Mouse (Mus musculus) ovary, adult 18-20 months (tissue): ENCODE measurements around the gene Aurka.
A peak's percentile ranks its signal among the peaks of the same experiment; 100 is the strongest.

ENCODE experiments used
- DNase-seq: peaks from one replicate; pipeline ENCODE4 v3.0.0; 2022; ENCODE audit warnings: low spot score, mixed read lengths

The Aurka gene

GRCm38 (mm10) chr2:172328248-172328647 lies 42.1 kb downstream of the Aurka start:
- no peak for DNase-seq

DNA sequence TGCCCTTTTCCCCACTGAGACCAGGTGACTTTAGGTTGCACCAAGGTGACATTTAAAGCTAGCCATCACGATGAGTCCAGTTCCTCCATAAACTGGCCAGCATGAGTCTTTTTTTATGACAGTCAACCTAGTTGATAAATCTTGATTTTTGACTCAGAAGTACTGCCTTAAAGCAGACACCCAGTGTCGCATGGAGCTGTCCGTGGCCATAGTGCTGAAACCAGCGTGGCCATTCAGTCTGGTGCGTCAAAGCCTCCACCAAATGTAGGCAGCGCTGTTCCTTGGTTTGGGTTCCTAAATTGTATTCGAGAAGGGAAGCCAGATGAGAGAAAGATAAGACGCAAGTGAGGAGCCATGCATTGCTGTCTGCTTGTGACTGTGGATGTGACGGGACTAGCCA lies 49.5 kb downstream of the Aurka start:
- peak; percentile 9 for DNase-seq

DNA sequence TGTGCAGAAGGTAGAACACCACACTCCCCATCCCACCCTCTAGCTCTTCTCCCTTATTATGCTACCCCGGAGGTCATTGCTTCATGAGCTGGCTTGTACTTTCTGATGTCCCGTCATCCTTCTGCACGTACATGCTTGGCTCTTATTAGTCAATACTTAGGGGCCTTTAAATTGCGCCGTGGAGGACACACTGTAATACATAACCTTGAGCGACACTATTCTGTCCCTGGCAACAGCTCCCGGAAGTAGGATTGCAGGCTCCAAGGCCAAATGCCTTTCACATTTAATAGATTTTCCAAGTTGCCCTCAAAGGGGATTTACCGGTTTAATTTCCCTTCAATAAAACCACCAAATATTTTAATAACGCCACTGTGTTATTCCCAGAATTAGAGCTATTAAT lies 58.6 kb downstream of the Aurka start:
- DNase-seq: no peak

DNA sequence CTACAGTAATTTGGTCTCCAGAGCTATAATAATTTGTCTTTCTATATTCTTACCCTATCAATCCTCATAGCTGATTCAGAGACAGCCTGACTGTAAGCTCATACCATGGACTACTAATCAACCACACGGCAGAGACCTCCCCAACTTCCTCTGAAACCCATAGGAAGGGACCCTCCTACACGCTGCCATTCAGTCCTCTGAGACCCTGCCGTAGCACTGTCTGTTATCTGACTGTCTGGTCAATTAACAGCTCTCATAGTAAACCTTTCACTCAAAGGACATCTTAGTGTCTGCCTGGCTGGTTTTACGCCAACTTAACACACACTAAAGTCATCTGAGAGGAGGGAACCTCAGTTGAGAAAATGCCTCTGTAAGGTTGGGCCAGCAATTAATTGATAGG lies 63.8 kb downstream of the Aurka start:
- no peak for DNase-seq
